Mouse (Mus musculus) CD8-positive naive resting alpha-beta T cell, adult 2 months (primary cell): ENCODE results near the gene Klhl8.

Experiments
- DNase-seq, 2 experiments: peaks; one replicate each; pipeline ENCODE4 v3.0.0; 2022; ENCODE audit warnings: low read depth in 2 of 2, low spot score in 2 of 2

The Klhl8 gene

DNA sequence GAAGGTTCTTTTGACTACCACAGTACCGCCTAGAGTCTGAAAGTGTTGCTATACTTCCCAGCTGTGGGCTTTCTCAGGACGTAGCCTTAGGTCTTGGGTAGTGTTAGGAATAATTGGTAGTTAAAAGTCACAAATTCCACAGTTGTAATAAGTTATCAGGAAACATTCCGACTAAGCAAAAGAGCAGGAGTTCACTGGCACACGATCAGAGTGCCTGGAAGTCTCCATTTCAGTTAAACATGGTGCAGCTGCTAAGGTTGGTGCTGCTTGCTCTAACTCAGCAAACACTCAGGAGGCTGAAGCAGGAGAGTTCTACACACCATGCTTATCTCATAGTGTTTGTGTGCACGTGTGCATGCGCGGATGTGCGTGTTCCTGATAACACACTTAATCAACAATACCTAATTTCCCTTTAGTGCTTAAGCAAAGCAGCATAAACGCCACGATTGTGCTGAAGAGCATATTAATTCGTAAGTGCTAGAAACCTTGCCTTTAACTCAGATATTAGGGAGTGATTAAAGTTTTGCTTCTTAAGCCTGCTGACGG is 97.0 kb downstream of the Klhl8 start:
- DNase-seq: no peak

DNA sequence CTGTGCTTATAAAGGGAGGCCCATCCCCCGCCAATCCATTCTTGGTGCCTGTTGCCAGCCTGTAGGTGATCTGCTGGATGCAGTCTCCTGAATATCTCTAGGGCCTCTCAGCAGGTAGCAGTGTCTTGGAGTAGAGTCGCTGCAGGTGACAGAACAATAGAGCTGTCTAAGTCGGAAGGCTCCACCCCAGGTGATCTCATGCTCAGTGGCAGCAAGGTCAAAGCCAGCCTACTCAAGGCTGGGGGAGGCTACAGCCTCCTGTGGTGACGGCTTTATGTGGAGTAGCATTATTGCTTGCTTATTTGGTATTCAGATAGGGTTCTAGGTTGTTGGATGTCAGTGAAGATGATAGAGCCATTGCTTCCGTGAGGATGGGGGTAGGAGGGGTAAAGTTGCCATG is 97.8 kb downstream of the Klhl8 start:
- DNase-seq: no peak
